Mouse (Mus musculus) natural killer cell, adult 2 months (primary cell): ENCODE measurements at regions not wholly inside any gene's neighbourhood (a gene's known extent, or its start where the extent isn't known, plus 50 kb on each side); places are given as distances from the start of the nearest gene placed in this dataset.

Experiments
- DNase-seq, 2 experiments: peaks; one replicate each; pipeline ENCODE4 v3.0.0; 2022; ENCODE audit warnings: low spot score in 2 of 2

DNA sequence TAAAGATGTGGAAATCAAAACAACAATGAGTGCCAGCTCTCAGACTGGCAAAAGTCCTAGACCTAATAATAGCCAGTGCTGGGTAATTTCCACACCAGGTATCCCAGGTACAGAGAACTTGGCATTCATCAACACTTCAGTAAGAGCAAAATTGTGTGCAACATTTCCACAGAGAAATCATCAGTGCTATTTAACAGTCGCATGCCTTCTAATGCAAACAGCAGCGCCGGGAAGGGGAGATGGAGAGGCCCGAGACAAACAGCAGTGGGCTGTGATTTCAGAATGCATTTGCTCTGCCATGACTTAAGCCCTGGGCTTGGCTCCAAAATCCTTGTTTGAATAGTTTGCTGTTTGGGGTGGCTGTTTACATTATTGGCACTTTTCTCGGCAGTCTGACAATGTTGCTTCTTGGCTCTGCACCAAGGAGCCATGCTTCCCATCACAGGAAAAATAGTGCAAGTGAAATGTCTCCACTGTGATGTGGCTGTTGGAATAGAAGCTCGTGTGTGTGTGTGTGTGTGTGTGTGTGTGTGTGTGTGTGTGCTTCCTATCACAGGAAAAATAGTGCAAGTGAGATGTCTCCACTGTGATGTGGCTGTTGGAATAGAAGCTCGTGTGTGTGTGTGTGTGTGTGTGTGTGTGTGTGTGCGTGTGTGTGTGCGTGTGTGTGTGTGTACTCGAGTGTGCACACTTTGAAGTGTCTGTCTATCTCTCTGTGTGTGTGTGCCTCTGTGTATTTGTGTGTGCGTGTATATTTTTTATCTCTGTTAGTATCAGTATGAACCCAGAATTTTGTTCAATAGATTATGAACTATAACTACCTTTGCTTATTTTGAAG is 190.1 kb upstream of the Cdyl start:
- no peak for DNase-seq

DNA sequence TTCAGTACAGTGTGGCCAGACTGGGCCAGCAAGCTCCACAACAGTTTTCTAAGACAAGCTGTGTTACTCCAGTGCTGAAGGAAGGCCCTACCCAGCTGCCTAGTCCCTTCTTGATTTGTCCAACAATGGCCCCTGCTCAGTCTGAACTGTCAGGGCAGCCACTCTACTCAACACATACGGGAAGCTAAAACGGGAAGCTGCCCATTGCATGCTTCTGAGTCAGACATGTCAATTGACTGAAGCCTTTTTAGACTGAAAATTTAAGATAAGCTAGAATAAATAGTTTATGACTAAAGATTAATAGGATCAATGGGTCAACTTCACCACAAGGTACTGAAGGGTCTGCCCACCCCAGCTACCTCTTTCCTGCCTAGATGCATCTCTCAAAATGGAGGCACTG is 181.4 kb upstream of the Cdyl start:
- no peak for DNase-seq

- no peak for DNase-seq
Measured at GRCm38 (mm10) chr13:35482340-35482739, 177.3 kb upstream of the Cdyl start.

- DNase-seq = no peak
Measured at GRCm38 (mm10) chr13:35486125-35486524, 173.5 kb upstream of the Cdyl start.

- no peak for DNase-seq
Measured at GRCm38 (mm10) chr13:35499776-35500175, 159.9 kb upstream of the Cdyl start.

- no peak for DNase-seq
Measured at GRCm38 (mm10) chr13:35500891-35501290, 158.7 kb upstream of the Cdyl start.

DNA sequence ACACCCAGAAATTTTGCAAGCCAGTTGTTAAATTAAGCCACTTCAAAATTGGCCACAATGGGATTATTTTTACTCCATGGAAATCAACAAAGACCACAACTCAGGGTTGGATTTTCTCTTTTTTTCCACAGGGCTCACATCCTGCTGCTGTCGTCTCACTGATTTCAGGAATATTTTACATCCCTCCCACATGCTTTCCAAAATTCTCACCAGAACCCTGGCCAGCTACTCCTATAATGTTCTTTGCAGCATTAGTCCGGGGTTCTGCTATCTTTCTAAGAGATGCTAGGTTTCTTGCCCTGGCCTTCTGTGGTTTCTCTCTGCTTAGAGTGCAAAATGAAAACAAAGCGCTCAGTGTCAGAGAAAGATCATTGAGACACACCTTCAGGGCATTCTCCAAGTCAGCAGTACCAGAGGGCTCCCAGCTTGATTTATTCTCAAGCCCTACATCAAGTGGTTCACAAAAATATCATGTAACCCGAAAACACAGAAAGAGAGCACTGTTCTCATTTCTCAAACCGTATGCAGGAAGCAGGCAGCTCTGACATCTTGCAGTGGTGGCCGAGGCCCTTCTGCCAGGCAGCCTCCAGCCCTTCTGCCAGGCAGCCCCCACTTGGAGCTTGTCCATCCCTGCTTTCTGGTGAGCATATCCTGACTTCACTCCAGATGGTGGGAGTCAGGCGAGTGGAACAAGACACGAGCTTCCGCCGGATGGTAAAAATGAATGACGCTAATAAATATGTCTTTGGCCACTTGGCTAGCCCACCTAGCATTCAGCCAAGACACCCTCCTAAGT is 158.1 kb upstream of the Cdyl start:
- DNase-seq = no peak

GRCm38 (mm10) chr13:35502147-35502522 is 157.5 kb upstream of the Cdyl start:
- no peak for DNase-seq

DNA sequence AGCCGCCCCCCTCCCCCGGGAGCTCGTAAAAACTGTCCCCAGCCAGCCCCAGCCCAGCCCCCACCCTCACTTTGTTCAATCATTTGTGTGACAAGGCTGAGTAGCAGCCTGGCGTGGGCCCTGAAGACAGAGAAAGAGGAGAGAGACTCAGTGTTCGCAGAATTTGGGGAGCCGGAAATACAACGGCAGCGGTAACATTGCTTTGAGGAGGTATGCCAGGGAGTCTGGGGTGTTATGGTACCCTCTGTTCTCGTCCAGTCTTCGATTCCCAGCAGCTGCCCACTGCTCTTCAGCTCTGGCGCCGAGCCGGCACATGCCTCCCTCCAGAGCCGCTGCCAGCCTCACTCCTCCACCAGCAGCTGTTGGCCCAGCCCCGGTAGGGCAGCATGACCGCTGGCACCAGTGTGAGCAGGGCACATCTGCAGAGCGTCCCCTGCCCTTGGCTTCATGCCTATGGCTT is 156.2 kb upstream of the Cdyl start:
- no peak for DNase-seq

- DNase-seq = no peak
Measured at GRCm38 (mm10) chr13:35507195-35507594, 152.4 kb upstream of the Cdyl start.

DNA sequence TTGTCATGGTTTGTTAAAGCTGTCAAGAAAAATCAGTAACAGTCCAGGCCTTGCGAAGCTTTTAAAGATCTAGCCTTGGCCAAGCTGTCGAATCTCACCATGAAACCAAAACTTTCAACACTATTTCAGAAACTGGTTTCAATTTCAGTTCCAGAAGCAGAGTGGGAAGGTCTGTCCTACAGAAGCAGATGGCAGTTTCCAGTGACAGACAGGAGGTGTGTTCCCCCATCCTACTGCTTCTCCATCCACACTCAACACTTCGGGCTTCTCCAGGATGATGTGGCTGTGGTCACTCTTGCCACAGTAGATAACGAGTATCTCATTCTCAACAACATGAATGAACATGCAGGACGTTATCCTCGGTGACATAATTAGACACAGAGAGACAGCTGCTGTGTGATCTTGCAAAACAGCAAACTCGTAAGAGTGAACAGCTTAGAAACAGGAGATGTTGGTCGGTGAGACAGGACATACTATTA is 147.6 kb upstream of the Cdyl start:
- no peak for DNase-seq

DNA sequence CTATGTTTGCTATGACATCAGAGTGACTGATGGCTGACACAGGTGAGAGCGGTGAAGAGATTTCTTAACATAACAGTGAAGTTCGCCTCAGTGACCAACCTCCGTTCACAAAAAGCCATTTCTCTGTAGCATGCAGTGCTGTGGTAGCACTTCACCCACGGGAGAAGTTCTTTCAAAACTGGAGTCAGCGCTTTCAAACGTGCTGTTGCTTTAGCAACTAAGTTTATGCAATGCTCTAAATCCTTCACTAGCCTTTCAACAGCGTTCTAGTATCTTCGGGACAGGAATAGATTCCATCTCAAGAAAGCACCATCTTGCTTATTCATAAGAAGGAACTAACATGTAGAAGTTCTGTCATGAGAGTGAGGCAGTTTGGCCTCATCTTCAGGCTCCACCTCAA is 146.5 kb upstream of the Cdyl start:
- DNase-seq = no peak

GRCm38 (mm10) chr13:35515291-35515690 is 144.3 kb upstream of the Cdyl start:
- DNase-seq = no peak

DNA sequence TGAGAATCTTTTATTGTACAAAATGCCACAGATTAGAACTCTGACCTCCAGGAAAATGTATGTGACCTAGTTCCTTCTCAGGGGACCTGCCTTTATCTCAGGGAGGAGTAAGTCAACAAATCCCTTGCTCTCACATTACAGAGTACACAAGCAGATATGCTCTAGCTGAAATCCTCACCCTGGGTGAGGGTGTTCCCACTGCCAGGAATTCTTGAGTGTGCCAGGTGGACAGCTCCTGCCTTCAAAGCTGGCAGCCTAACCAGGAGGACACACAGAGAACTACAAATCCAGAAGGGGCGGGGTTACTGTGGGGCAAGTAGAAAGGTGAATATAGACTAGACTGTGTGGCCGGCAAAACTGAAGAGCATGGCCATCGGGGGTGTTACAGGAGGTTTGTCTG is 141.9 kb upstream of the Cdyl start:
- no peak for DNase-seq

DNA sequence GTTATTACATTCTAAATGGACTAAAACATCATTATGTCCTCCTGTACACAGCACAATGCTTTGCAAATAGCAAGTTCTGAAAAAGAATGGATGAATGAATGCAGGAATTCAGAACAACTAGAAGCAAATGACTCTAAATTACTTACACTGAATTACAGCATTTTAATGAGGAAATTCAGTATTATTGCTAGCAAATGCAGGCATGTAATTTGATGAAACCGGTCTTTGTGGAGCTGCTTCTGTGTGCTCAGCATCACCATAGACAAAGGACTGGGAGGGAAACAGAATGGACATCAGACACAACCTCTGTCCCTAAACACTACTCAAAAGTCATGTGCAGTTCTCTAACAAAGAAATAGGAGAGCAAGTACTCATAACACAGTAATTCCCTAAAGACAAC is 137.4 kb upstream of the Cdyl start:
- no peak for DNase-seq

DNA sequence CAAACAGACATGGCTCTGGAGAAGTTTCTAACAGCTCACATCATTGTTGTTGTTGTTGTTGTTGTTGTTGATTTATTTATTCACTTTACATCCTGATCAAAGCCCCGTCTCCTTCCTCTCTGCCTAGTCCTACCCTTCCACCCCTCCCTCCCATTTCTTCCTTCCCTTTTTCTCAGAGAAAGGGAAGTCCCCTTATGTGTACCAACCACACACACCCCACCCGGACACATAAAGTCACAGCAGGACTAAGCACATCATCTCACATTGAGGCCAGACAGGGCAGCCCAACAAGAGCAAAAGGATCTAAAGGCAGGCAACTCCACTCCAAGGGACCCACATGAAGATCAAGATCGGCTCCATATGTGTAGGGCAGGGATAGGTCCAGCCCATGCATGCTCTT is 130.1 kb upstream of the Cdyl start:
- DNase-seq = no peak

- DNase-seq = no peak
Measured at GRCm38 (mm10) chr13:35537106-35537505, 122.5 kb upstream of the Cdyl start.

GRCm38 (mm10) chr13:35537936-35538335 is 121.7 kb upstream of the Cdyl start:
- DNase-seq = no peak

GRCm38 (mm10) chr13:35540433-35540832 is 119.2 kb upstream of the Cdyl start:
- DNase-seq = no peak

- DNase-seq = no peak
Measured at GRCm38 (mm10) chr13:35541053-35541452, 118.6 kb upstream of the Cdyl start.

DNA sequence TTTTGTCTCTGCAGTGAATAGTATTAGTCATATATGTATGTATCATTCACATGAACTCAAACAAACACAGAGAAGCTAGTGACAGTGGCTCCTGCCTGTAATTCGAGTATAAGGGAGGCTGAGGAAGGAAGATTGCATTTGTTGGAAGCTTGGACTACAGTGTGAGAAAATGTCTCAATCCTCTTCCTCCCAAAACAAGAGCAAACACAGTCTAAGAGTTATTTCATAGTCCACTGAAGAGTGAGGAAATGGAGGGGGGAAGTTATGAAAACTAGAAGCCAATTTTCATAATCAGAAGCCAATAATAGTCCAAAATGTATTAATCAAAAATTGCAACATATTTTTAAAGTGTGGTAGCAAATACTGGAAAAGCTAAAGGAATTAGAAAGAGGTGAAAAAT is 95.6 kb upstream of the Cdyl start:
- no peak for DNase-seq

DNA sequence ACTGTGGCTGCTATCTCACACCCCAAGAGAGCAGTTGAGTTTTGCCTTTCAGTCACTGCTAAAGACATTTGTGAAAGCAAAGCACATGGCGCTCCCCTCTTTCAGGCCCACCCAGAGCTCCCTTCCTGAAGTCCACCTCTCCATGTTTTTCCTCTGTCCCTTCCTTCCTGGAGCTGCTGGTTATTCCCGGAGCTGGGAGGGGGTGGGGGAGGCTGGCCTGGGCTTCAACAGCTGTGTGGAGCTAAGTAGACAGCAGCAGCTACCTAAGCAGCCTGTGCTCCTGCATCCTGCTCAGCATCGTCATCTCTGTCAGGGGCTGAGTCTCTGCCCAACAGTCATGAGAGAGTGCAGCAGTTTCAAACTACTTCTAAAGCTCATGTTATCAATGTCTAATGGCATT is 78.0 kb upstream of the Cdyl start:
- DNase-seq = no peak

GRCm38 (mm10) chr13:35598003-35598402 is 61.6 kb upstream of the Cdyl start:
- no peak for DNase-seq
